Mouse (Mus musculus) telencephalon, adult 2 months (tissue): ENCODE data around the gene Fxn.

ENCODE experiments used
- DNase-seq: peaks from one replicate; pipeline ENCODE4 v3.0.0-alpha.2; 2011; ENCODE audit warnings: low read depth, low spot score

Fxn gene

GRCm38 (mm10) chr19:24280601-24281228, at the start of gene Fxn:
Fxn (minus strand) TSS chr19:24280605.
- DNase-seq, result peak; percentile 84

GRCm38 (mm10) chr19:24327921-24328320, 47.5 kb upstream of the Fxn start:
- DNase-seq, result no peak

DNA sequence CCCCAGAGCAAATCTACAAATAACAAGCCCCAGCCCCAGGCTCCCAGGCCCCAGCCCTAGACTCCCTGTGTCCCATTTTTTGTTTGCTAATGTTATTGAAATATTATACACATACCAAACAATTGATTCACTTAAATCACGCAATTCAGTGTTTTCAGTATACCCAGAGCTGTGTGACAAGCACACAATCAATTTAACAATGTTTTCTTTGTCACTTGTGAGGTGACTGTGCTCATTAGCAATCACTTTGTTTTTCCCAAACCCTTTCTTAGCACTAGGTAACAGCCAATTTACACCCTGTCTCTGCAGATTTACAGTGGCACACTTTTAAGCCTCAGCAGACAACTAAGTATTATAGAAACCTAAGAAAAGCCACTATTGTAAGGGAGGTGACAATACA, 46.6 kb upstream of the Fxn start:
- no peak for DNase-seq

DNA sequence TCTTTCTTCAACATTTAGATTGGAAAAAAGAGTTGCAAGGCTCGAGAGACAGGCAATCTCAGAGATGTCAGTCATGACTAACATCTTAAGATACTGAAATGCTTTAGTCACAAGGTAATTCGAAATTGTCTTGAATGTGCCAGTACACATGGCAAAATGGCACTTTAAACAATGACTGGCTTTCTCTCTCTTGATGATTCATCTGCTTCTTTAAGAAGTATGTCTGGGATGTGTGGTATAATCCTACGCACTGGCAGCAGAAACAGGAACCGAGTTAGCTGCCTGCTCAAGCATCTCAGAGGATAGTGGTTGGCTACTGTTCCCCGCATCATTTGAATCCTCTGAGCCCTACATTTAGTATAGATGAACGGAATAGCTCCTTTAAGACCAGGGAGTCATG, 45.3 kb upstream of the Fxn start:
- DNase-seq, result peak; percentile 89

DNA sequence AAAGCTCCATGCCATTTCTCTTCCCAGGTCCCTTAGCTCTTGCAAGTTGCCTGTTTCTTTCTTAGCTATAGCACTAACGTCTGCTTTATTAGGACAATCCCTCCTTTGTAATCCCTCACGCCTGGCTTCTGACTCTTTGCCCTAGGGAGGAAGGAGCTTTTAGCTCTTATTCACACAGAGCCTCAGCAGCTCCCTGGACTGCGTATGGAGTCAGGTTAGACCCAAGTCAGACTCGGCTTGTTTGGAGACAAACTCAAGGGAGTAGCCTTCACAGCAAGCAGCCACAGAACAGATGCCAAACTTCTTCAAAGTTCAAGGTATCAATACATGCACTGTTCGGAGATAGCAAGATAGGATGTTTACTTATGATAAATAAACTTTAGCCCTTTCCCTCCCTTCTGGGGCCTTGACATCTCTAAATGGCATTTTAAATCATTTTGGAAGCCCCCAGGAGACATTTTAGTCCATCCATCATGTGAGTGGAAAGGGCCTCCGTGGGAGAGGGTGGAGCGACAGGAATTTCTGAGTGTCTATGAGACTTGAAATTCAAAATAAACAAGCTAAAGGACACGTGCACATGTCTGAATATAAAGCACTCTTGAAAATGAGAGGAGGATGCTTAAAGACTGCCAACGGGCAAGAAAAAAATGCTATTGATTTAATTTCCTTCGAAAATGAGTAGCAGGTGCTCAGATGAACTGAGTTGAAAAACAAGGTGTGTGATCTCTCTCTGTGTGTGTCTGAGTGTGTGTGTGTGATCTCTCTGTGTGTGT, 43.6 kb upstream of the Fxn start:
- DNase-seq, result no peak

DNA sequence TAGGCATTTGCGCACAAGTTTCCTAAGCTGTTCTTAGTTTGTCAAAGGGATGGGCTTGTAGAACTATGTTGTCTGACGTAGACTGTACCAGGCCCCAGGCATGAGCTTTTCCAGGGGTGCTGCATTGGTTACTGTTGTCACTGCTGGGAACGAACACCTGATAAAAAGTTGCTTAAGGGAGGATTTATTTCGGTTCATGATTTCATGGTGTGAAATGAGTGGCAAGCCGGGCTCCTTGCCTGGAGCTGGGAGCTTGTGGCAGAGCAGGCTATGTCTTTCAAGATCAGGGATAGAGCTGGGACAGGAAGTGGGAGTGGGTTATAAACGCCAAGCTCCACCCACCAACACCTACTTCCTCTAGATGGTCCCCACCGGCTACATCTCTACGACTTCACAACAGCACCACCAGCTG, 41.5 kb upstream of the Fxn start:
- DNase-seq, result no peak

- DNase-seq, result no peak
Observed at GRCm38 (mm10) chr19:24321211-24321899, 41.0 kb upstream of the Fxn start.

GRCm38 (mm10) chr19:24318172-24318571, 37.8 kb upstream of the Fxn start:
- DNase-seq, result no peak

- DNase-seq, result no peak
Observed at GRCm38 (mm10) chr19:24317731-24318130, 37.3 kb upstream of the Fxn start.

DNA sequence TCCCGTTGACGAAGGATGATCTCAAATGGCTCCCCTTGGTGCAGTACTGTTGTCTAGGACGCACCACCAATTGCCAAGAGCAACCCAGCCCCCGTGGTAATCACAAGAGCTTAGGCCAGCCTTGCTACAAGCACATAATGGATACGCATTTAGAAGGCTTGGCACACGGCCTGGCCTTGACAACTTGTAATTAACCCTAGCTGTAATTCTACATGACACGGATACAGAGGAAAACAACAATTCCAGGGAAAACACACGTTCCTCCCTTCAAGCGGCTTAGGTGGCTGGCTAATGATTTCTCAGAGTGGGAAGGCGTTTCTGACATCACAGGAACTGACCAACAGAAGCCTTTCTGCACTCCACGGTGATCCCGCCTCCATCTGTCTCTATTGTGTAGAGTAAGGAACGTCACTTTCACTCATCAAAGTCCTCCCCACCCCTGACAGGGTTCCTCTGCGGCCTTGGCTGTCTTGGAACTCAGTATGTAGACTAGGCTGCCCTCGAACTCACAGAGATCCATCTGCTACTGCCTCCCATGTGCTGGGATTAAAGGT, 36.7 kb upstream of the Fxn start:
- DNase-seq, result no peak

- no peak for DNase-seq
Observed at GRCm38 (mm10) chr19:24316060-24316725, 35.8 kb upstream of the Fxn start.

DNA sequence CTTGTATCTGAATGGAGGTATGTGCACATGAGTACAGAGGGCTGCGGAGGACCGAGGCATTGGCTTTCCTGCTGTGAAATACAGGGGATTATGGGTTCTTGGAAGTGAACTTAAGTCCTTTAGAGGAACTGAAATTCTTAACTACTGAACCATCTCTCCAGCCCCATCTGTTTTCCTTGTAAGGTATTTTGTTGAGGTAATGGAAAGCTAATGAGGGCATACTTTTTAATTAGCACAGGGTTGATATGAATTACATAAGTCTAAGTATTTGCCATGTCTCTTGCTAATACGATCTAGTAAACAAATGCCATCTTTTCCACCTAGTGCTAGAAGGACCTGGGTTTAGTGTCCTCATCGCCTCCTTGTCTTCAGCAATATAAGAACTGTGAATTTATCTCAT, 34.8 kb upstream of the Fxn start:
- no peak for DNase-seq

DNA sequence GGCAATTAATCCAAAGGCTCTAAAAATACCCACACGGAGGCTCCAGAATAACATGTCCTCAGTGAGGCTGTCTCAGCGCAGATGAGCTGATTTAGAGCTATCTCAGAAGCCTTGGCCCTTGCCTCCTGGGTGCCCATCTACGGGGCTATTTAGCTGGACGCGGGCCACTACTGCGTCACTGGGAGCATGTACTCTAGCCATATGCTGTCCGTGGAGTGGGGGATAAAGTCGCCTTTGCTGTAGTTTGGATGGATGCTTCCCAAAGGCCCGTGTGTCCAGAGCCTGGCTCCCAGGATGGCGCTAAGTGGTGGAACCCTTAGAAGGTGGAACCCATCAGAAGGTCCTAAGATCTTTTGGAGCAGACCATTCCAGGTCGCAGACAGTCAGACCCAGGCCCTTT, 34.3 kb upstream of the Fxn start:
- no peak for DNase-seq

DNA sequence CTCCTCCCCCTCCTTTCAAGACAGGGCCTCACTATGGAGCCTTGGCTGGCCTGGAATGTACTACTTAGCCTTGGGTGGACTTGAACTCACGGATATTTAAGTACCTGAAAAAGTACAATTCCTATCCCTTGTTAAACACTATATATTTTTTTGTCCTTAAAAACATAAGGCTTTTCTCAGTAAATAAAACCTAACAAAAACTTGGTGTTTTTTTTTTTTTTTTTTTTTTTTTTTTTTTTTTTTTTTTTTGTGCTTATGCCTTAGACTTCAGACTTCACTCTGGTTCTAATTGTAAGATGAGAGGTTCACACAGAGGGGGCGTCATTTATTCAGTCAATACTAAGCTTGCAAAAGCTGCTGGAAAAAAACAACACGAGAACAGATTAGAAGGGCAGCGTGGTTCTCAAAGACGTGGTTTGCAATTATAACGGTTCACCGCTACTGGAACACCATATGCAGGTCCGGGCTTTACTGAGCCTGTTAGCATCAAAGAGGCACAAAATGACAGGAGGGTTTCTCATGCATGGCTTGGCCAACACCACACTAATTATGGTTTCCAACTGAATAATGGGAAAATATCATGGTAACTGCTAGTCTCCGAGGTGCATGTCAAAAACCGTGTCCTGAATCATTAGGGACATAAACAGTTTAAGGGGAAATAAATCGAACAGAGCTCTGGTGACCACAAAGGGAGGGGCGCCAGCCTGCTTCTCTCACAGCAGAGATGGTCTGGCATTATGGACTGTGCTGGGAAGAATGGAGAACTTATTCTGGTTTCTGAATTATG, 32.3 kb upstream of the Fxn start:
- no peak for DNase-seq

DNA sequence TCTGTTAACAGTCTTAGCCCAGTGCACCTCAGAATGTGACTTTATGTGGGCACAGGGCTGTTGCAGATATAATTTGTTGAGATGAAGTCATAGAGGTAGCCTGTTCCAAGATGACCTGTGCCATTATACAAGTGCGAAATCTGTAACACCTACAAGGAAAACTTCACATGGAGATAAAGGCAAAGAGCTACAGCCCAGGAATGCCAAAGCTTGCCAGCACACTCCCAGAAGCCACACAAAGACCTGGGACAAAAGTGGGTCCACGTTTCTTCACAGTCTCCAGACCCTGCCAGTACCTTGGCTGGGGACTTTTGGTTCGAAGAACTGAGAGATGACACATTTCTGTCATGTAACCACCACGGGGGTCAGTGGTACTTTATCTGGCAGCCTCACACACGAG, 31.6 kb upstream of the Fxn start:
- DNase-seq, result no peak

DNA sequence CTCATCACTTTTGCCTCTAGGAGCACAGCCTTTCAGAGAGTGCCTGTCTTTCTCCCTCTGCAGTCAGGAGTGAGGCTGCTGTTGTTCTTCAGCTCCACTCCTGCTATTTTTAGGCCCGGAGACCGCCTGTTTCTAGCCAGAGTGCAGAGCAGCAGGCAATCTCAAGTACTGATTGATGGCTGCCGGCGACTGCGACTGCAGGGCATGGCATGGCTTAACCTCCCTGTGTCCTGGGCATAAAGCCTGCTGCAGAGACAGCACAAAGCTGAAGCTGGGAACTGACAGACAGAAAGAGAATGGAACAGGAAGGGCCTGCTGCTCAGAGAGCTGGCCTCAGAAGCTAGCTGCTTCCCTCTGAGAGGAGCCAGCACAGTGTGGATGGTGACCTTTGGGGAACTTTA, 27.9 kb upstream of the Fxn start:
- DNase-seq, result no peak

- no peak for DNase-seq
Observed at GRCm38 (mm10) chr19:24307271-24308221, 27.1 kb upstream of the Fxn start.

DNA sequence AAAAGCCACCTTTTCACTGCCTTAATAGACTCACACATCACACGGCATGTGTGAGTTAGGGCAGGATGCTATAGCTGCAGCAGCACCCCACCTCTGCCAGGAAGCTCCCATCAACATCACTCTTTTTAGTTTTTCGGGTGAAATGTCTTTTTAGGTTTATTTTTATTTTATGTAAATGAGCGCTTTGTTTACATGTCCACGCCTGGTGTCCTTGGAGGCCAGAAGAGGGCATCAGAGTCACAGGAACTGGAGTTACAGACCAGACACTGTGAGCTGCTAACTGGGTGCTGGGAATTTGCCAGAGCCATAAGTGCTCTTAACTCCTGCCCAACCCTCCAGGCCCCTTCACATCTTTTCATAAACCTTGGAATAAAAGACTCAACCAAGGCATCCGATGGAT, 25.9 kb upstream of the Fxn start:
- no peak for DNase-seq

- DNase-seq, result no peak
Observed at GRCm38 (mm10) chr19:24302198-24302597, 21.8 kb upstream of the Fxn start.

DNA sequence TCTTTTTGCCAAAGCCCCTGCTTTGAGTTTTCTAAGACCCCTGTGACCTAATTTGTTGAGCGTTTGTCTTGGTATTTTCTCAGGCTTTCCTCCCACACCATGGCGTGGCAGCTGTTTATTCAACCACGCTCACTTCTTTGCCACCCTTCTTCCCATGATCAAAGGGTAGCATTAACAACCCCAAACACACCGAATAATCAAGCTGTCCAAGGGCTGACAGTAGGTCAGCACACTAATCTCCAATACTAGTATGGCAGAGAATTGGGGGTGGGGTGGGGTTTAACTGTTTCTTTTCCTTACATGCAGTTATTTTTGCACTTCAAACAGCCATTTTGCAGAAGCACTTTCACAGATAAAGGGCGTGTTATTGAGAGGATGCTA, 21.4 kb upstream of the Fxn start:
- DNase-seq, result no peak
